Mouse (Mus musculus) kidney, embryonic 15.5 days (tissue): Measurements from ENCODE around the gene Aptx. TPM values are rescaled to one million over a fixed set of nuclear protein-coding genes. Genes with fewer than 3 reads are reported as not detected.

Experiments used
- ATAC-seq: fragments of 200-750 bp; cut with Nextera tagmentation; replicated peaks from 2 replicates; pipeline ENCODE4 v1.8.0; 2017; ENCODE audit warnings: moderate TSS enrichment; ENCODE audit not compliant: low FRiP score
- H3K27ac ChIP-seq: fragments of 300-500 bp; sonication (generic); 2 replicates; pipeline ENCODE4 v1.5.1; 2015; ENCODE audit warnings: mild to moderate bottlenecking, inconsistent platforms
- H3K27me3 ChIP-seq: fragments of 300-500 bp; sonication (generic); 2 replicates; pipeline ENCODE4 v1.6.1; 2015; ENCODE audit warnings: inconsistent platforms
- H3K36me3 ChIP-seq: fragments of 300-500 bp; sonication (generic); 2 replicates; pipeline ENCODE4 v1.6.1; 2015; ENCODE audit warnings: inconsistent platforms
- H3K4me1 ChIP-seq: fragments of 300-500 bp; sonication (generic); 2 replicates; pipeline ENCODE4 v1.6.1; 2015; ENCODE audit warnings: inconsistent platforms
- H3K4me2 ChIP-seq: fragments of 300-500 bp; sonication (generic); 2 replicates; pipeline ENCODE4 v1.6.1; 2015; ENCODE audit warnings: moderate library complexity, mild to moderate bottlenecking, inconsistent platforms
- H3K4me3 ChIP-seq: fragments of 300-500 bp; sonication (generic); replicated peaks from 2 replicates; pipeline ENCODE4 v1.5.1; 2015; ENCODE audit warnings: mild to moderate bottlenecking, inconsistent platforms
- H3K9ac ChIP-seq: fragments of 300-500 bp; sonication (generic); 2 replicates; pipeline ENCODE4 v1.6.1; 2015; ENCODE audit warnings: mild to moderate bottlenecking, inconsistent platforms
- H3K9me3 ChIP-seq: fragments of 300-500 bp; sonication (generic); replicated peaks from 2 replicates; pipeline ENCODE4 v1.6.1; 2016; ENCODE audit warnings: inconsistent platforms
- WGBS: fragments of 180-500 bp; shearing (Covaris S2); methylation state at CpG from one replicate; pipeline ENCODE4 v1.1.7; 2015; ENCODE audit warnings: mixed read lengths; 5-methylcytosine and 5-hydroxymethylcytosine counted together
- microRNA counts: library from miRNA; unstranded; fragments of <30 nt; microRNA quantifications from one replicate; lab custom pipeline; 2016
- microRNA-seq: library from miRNA; unstranded; fragments of <30 nt; microRNA quantifications from one replicate; pipeline ENCODE4, GENCODE M21; 2016
- polyA plus RNA-seq: library from polyadenylated mRNA; unstranded; fragments of >200 nt; fragmentation: Nextera tagmentation; extraction: Ambion mirVana; gene quantifications from 2 replicates; pipeline ENCODE4 v1.2.1, GENCODE M21; 2015

The Aptx gene
- polyA plus RNA-seq, 1 experiment from 2014 or later, result 30.6 TPM

DNA sequence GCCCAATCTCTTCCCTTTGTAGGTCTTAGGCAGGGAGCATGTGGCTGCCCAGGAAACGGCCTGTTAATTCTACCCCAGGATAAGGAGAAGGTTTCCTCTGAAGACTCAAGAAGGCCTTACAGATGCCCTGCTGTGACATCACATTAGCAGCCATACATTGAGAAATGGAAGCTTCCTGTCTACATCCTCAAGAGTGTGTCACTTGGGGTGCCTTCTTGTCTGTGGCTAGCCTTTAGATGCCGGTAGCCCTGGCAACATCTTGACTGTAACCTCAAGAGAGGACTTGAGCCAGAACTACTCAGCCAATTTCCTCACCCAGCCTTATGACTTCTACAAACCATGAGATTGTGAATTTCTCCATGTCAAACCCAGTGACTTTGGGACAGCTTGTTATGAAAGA, 51.9 kb downstream of the Aptx start:
- Histone ChIP-seq H3K4me3 (no peak overlapping the region), H3K4me1 (no peaks in the 10 kb centered on the region), H3K36me3 (no peaks in the 10 kb centered on the region), H3K4me2 (no peak overlapping the region), H3K9ac (no peak overlapping the region), H3K27me3 (no peaks in the 10 kb centered on the region), H3K9me3 (no peaks in the 10 kb centered on the region), H3K27ac (no peak overlapping the region)
- WGBS, result 96% methylated on average over 2 of the region's 2 CpGs
- ATAC-seq, result no peak

DNA sequence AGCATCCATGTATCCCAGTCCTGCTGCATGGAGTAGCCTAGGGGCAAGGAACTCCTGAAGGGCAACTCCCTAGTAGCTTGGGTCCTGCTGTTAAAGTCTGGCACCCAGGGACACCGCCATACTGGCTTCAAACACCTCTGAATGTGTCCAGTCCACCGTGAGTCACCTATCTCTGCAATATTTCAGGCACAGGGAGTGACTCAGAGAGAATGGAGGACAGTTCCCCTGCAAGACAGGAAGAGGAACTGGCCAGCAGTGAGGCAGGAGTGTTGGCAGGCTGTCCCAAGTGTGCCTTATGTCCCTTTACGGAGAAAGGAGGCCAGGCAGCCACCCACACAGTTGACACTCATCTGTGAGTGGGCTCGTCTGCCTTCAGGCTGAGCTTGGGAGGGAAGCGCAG, 53.9 kb downstream of the Aptx start:
- H3K27ac ChIP-seq, result no peak overlapping the region
- H3K9me3 ChIP-seq, result no peaks in the 10 kb centered on the region
- H3K27me3 ChIP-seq, result no peaks in the 10 kb centered on the region
- 73% methylated on average over 5 of the region's 5 CpGs for WGBS
- H3K36me3 ChIP-seq, result no peaks in the 10 kb centered on the region
- H3K9ac ChIP-seq, result no peak overlapping the region
- H3K4me3 ChIP-seq, result no peak overlapping the region
- H3K4me2 ChIP-seq, result no peak overlapping the region
- no peak for ATAC-seq
- H3K4me1 ChIP-seq, result no peaks in the 10 kb centered on the region

DNA sequence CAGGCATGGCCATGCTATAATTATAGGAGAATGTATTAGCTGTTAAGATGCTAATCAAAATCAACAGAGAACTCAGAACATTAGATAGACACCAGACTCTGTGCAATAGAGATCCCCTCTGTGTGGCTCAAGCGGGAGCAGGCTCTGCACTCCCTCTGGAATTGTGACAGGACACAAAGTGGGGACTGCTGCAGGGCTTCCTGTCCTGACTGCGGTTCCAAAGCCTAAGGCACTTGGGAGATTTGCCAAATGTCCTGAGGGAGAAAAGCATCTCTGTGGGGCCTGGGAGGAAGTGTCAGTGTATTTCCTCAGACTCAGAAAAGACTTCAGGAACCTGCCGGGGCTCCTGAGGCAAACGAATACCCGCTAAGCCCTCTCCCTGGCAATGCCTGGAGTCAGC, 59.4 kb downstream of the Aptx start:
- Histone ChIP-seq H3K4me1 (no peaks in the 10 kb centered on the region), H3K4me2 (no peak overlapping the region), H3K9me3 (no peaks in the 10 kb centered on the region), H3K4me3 (no peak overlapping the region), H3K9ac (no peak overlapping the region), H3K27me3 (no peaks in the 10 kb centered on the region), H3K36me3 (no peaks in the 10 kb centered on the region), H3K27ac (no peak overlapping the region)
- WGBS, result 55% methylated on average over 5 of the region's 5 CpGs
- ATAC-seq, result no peak

DNA sequence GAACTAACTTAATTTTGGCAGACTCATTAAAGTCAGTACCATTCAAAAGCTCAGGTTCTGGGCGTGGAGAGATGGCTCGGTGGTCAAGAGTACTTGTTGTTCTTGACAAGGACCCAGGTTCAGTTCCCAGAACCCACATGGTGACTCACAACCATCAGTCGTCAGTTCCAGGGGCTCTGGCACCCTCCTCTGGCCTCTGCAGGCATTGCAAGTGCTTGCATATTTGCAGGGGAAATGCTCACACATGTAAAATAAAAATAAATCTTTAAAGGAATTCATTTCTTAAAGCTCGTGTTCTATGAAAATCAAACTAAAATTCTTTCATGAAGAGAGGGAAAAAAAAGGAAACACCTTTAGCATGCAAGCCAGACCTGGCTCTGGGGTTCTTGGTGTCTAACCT, 62.0 kb downstream of the Aptx start:
- Histone ChIP-seq H3K27ac (no peak overlapping the region), H3K9ac (no peak overlapping the region), H3K4me3 (no peak overlapping the region), H3K4me2 (no peak overlapping the region), H3K9me3 (no peaks in the 10 kb centered on the region), H3K27me3 (no peaks in the 10 kb centered on the region), H3K4me1 (no peaks in the 10 kb centered on the region), H3K36me3 (no peaks in the 10 kb centered on the region)
- ATAC-seq, result no peak
- WGBS, result 90% methylated on average over 4 of the region's 4 CpGs

MicroRNAs encoded within 50 kb of the gene (microRNA counts, 519-probe panel; counts per million panel counts)
- 2,486 counts per million, percentile 43 among the panel's probes with 10 or more counts for microRNA mmu-miR-207 (lab: Ali Mortazavi, UCI)

Small RNA genes lying within 50 kb of the gene (microRNA-seq; reads per million reads assigned to microRNA genes)
- gene Mir207, result not detected

Other genes with a start within 250 kb of the Aptx start
- 0.40 and 0.45 TPM in 2 replicates for gene Tmem215, start 231.0 kb downstream of the Aptx start, polyA plus RNA-seq
- gene Dnaja1, start 19.0 kb upstream of the Aptx start, polyA plus RNA-seq, result 475 and 513 TPM in 2 replicates
- gene Smu1, start 54.7 kb upstream of the Aptx start, polyA plus RNA-seq, result 159 and 162 TPM in 2 replicates
- gene B4galt1, start 150.8 kb upstream of the Aptx start, polyA plus RNA-seq, result 46.3 and 46.4 TPM in 2 replicates
- gene Spink4, start 216.9 kb upstream of the Aptx start, polyA plus RNA-seq, result 1.1 and 31.9 TPM in 2 replicates
- 218 and 220 TPM in 2 replicates for gene Bag1, start 245.1 kb upstream of the Aptx start, polyA plus RNA-seq
- 114 and 121 TPM in 2 replicates for gene Chmp5, start 245.2 kb upstream of the Aptx start, polyA plus RNA-seq